Mouse (Mus musculus) WW6 (cell line): ENCODE data around the gene Ncan.

Experiments
- DNase-seq: peaks from one replicate; pipeline ENCODE4 v3.0.0-alpha.2; 2013; ENCODE audit warnings: low read depth, low spot score

Ncan gene

GRCm38 (mm10) chr8:70120667-70121066, at the start of gene Ncan:
Gene Ncan, minus strand, starts transcription at chr8:70120873.
- peak; percentile 79 for DNase-seq

- DNase-seq: no peak
Observed at GRCm38 (mm10) chr8:70170116-70170515, 49.4 kb upstream of the Ncan start.

- peak; percentile 70 for DNase-seq
Observed at GRCm38 (mm10) chr8:70166504-70167110, 45.9 kb upstream of the Ncan start.

GRCm38 (mm10) chr8:70163316-70163715, 42.6 kb upstream of the Ncan start:
- no peak for DNase-seq

GRCm38 (mm10) chr8:70160015-70160414, 39.3 kb upstream of the Ncan start:
- no peak for DNase-seq

- no peak for DNase-seq
Observed at GRCm38 (mm10) chr8:70159211-70159610, 38.5 kb upstream of the Ncan start.

GRCm38 (mm10) chr8:70158069-70158853, 37.6 kb upstream of the Ncan start:
- DNase-seq: peak; percentile 79

GRCm38 (mm10) chr8:70157240-70157800, 36.6 kb upstream of the Ncan start:
- DNase-seq: no peak

GRCm38 (mm10) chr8:70152537-70153257, 32.0 kb upstream of the Ncan start:
- DNase-seq: peak; percentile 75

GRCm38 (mm10) chr8:70150158-70150557, 29.5 kb upstream of the Ncan start:
- DNase-seq: no peak

GRCm38 (mm10) chr8:70147678-70148607, 27.3 kb upstream of the Ncan start:
- no peak for DNase-seq

- no peak for DNase-seq
Observed at GRCm38 (mm10) chr8:70139981-70140380, 19.3 kb upstream of the Ncan start.

- DNase-seq: peak; percentile 97
Observed at GRCm38 (mm10) chr8:70139026-70139857, 18.6 kb upstream of the Ncan start, which contains the start of the genes Rfxank, Borcs8 and Mef2b. Gene Rfxank, minus strand, starts transcription at chr8:70139154. Gene Borcs8, plus strand, starts transcription at chr8:70139499. Gene Mef2b, plus strand, starts transcription at chr8:70139711.

- DNase-seq: no peak
Observed at GRCm38 (mm10) chr8:70137890-70138289, 17.2 kb upstream of the Ncan start.

- DNase-seq: no peak
Observed at GRCm38 (mm10) chr8:70136591-70136990, 15.9 kb upstream of the Ncan start.

GRCm38 (mm10) chr8:70134931-70135330, 14.3 kb upstream of the Ncan start:
- DNase-seq: no peak

GRCm38 (mm10) chr8:70134086-70134485, 13.4 kb upstream of the Ncan start:
- no peak for DNase-seq

GRCm38 (mm10) chr8:70131166-70131883, 10.7 kb upstream of the Ncan start, which contains the start of gene Nr2c2ap:
Gene Nr2c2ap, plus strand, starts transcription at chr8:70131333.
- DNase-seq: peak; percentile 90

GRCm38 (mm10) chr8:70130066-70130465, 9.4 kb upstream of the Ncan start:
- DNase-seq: no peak
